Mouse (Mus musculus): ENCODE results near the gene Mfsd14a.
"Not testable (repeated sequence)": the region's sequence is repeated elsewhere in the genome, so short reads cannot be mapped to it uniquely, and the experiment has no call there.

Mfsd14a gene

DNA sequence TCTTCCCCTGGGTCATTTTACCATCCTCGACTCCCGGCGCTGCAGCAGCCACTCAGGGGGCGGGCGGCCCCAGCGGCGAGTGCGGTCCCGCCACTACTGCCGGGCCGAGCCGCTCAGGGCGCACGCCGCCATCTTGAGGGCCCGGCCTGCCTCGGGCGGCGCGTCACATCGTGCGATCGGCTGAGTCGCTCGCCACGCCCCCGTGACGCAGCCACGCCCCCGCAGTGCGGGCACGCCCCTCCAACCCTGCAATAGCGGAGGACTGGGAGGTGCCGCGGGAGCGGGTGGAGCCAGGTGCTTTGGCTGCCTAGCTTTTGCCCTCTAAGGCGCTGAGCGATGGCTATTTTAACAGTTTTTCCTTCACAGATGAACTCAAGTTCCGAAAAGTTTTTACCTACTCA, at the start of gene Mfsd14a:
Gene Mfsd14a (minus strand): TSS at position 215 of the 401 bp plus-strand sequence.
- DNase-seq, result peak; percentile 99

DNA sequence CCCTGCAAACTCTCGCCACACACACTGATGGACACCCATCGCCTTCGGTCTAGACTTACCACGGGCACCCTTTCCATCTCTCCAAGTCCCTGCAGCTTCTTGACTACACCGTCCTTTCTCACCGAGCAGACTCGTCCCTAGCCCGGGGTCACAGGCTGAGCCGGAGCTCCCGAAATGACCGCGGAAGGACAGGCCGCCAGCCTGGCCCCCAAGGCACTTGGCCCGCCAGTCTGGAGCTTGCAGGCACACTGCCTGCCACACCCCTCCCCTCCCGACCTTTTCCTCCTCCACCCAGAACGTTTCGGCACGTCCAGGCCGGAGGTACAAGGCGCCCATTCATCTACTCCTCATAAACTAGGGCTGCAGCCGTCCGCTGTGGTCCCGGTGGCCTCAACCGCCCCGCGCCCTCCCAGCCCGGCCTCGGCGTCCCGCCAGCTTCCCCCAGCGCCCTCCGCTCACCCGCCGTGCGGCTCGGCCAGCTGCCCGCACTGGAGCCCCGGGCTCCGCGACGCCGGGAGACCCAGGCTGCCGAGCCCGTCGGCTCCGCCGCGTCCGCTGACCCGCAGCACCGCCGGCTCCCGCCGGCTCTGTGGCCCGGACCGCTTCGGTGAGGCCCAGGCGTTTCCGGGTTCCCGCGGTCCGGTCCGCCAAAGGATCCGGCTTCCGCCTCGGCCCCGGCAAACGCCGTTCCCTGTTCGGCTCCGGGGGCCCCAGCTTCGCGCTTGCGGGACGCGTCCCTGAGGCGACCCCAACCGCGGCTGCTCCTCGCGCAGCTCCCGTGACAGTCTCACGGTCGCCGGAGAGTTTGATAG, 49.4 kb upstream of the Mfsd14a start:
- DNase-seq, result peak; percentile 84

DNA sequence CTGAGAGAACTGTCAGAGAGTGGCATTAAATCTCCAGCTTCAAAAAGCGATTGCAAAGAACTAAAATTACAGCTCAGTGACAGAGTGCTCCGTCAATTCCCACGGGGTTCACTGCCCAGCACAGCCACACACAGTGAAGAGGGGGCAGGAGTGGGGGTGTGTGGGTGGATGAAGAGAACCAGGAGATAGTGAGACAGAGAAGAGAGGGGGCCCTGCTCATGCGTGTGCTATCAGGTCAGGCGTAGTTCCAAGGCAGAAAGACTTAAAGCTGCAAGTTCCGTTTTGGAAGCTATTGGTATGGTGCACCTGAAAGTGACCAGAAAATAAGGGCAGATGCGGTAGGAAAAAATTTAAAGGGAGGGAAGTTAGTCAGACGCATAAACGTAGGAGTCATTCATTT, 48.5 kb upstream of the Mfsd14a start:
- DNase-seq, result no peak

DNA sequence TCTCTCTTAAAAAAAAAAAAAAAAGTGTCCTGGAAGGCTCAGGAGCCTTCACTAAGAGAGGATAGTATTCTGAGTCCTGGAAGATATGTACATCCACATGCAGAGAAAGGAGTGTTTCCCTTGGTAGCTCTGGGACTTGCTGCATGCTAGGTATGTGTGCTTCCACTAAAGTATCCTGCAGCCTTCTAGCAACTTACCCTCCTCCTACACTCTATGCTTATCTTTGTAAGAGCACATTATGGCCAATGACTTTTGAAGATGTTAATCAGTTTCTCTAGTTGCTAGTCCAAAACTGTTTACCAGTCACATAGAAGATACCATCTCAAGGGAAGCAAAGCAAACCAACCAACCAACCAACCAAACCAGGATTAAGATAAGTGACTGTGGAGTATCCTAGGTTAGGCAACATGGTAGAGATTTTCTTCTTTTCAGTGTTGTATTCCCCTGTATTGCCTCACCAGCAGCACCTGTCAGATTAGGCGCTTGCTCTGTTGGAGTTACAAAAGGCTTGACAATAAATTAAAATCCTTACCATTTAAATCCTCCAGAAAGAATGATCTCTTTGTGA, 43.2 kb upstream of the Mfsd14a start:
- no peak for DNase-seq

DNA sequence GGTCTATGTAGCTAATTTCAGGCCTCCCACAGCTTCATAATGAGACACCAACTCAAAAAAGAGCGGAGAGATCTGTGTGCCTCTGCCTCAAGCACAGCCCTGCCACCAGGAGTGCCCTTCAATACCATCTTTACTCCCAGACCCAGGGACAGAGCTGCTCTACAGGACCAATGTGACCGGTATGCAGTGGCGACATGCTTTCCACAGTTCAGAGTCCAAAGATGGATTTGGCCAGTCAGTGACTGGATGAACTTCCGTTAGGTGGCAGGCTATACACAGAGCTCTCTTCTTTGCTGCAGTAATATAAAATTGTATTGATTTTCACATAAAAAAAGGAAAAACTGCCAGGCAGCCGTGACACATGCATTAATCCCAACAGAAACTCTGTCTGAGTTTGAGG, 41.4 kb upstream of the Mfsd14a start:
- DNase-seq, result no peak

DNA sequence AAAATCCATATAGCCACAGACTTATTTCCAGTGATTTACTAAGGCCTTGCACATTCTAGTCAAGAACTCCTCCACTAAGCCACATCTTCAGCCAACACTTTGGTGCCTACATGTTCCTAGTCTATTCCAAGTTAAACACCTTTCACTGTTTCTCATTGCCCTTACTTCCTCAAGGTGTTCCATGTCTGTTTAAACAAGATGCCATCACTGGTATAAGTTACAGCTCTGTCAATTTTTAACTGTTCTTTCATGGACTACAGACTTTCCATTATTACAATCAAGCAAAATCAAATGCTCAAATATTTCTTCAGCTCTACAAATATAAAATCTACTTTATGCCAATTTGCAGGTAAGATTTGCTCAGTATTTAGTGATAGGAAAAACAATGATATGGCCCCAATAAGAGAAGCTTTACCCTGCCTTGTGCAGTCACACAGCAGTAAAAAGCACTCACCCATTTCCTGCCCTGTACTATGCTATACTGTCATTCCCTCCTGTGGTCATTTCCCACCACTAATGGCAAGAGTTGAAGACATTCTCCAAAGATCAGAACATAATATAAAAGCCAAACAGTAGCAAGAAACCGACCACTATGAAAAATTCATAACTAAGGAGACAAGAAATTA, 40.3 kb upstream of the Mfsd14a start:
- DNase-seq, result no peak

DNA sequence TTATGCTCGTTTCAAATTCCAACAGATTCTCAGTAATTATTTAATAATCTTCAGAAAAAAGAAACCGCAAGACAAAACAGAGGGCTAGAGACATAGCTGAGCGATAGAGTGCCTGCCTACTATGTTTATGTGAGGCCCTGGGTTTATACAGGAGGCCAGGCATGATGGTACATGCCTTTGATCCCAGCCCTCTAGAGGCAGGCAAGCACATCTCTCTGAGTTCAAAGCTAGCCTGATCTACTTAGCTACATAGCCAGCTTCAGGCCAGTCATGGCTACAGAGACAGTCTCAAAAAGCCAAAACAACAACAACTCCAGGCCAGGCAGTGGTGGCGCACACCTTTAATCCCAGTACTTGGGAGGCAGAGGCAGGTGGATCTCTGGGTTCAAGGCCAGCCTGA, 39.1 kb upstream of the Mfsd14a start:
- no peak for DNase-seq

DNA sequence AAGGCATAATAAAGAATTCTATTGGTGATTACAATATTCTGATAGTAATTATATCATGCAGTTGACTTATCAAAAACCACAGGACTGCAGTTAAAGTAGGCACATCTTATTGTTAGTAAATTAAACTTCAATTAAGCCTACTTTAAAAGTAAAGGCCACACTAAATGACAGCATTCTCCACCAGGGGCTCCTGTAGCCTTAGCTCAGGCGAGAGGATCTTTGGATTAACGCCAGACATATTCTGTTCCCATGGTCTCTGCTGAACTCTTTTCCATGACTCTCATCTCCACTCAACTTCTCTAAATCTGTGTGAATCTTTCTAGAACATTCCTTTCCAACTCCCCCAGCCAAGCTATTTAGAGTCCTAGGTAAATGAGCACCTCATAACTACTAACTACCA, 36.3 kb upstream of the Mfsd14a start:
- DNase-seq, result no peak

DNA sequence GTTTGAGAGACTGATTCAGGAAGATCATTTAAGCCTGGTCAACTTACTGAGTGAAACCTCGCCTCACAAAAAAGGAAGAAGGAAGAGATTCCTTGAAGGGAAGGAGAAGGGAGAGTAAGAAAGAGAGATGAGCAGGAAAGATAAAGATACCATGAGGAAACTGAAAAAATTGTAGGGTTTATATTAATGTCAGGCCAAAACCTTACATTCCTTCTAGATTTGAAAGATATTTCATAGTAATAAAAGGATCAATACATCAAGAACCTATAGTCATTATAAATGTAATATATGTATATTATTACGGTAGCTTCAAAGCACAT, 33.1 kb upstream of the Mfsd14a start:
- no peak for DNase-seq

DNA sequence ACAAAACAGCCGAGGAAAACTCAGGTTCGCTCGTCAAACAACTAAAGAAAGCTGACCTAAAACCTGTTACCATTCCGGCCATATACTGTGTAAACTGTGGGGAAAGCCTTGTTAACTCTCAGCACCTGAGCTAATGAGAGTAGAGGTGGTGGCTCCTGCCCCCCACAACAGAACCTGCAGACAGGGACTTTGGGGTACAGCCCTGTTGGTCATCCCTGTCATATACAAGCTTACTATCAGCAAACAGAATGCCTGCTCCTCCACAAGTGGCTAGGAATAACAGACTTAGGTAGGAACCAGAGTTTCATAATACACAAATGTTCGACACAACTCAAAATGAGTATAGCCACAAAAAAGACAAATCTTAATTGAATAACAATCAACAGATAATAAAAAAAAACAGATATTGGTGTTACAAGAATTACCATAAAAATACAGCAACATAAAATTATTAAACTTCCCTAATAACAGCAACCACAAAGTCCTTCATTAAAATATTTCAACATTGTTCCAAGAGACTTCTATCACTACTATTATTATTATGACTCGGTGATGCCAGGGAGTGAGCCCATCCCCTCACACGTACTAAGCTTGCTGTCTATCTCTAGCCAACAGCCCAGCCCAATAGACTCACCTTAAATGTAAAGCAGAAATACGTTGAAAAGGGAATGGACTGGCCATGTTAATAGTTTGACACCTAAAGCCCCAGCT, 32.6 kb upstream of the Mfsd14a start:
- no peak for DNase-seq

DNA sequence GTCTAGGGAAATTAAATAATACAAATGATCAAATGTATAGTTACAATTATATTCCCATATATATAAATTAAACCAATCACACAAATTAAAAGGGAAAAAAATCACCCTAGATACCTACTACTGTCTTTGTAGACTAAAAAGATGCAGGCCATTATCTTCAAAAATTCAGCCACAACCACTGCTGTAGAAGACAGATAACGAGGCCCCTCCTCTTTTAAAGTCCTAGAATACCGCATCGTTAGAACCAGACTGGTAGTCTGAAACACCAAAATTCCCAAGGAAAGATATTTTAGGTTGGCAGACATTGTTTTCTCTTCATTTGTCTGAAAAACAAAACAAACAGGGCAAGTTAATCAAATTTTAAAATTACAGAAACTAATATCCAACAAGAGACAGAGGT, 31.8 kb upstream of the Mfsd14a start:
- no peak for DNase-seq

DNA sequence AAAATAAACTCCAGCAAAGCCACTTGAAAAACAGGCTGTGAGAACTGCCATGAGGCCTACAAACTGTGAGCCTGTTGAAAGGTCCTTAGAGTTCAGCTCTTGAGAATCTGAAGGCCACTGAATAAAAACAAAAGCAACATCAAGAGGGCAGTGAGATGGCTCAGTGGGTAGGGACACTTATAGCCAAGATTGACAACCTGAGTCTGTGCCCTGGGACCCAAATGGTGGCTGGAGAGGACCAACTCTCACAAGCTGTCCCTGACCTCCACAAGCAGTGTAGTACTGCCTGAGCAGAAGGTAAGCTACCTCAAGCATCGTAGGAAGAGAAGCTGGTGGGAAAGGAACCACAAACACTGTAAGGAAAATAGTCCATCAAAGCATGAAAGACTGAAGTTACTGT, 18.7 kb upstream of the Mfsd14a start, which contains the start of gene Gm43191:
Gene Gm43191 (minus strand): TSS at position 101 of the 400 bp plus-strand sequence.
- no peak for DNase-seq

DNA sequence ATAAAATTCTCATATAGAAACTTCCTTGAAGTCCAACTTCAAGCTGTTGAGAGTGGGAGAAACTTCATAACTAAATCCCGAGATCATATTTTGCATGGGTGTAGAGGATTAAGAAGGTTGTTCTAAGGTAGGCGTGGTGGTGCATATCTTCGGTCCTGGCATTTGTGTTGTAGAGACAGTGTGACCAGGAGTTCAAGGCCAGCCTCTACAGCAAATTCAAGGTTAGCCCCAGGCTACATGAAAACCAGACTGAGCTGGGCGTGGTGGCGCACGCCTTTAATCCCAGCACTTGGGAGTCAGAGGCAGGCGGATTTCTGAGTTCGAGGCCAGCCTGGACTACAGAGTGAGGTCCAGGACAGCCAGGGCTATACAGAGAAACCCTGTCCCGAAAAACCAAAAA, 1.8 kb upstream of the Mfsd14a start:
- not testable (repeated sequence) for DNase-seq

DNA sequence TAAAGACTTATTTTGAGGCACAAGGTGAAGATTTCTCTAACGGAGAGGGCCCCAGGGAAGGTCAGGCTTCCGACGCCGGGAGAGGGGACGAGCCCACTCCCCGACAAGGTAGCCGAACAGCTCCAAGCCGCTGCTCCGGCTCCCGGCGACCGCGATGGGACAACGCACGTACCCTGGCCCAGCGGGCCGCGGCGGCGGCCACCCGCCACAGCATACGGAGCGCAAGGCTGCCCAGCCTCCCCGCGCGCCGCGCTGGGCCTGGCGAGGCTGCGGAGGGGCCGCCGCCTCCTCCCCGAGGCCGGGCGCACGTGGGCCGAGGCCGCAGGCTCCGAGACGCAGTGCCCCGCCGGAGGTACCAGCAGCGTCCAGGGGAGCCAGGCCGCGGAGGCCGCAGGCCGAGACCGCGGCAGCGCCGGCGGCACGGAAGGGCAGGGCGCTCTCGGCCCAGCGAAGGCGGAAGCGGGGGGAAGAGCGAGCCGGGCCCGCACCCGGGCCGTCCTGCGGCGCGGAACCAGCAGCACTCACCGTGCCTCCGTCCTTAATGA, 535 bp downstream of the Mfsd14a start:
- peak; percentile 44 for DNase-seq

DNA sequence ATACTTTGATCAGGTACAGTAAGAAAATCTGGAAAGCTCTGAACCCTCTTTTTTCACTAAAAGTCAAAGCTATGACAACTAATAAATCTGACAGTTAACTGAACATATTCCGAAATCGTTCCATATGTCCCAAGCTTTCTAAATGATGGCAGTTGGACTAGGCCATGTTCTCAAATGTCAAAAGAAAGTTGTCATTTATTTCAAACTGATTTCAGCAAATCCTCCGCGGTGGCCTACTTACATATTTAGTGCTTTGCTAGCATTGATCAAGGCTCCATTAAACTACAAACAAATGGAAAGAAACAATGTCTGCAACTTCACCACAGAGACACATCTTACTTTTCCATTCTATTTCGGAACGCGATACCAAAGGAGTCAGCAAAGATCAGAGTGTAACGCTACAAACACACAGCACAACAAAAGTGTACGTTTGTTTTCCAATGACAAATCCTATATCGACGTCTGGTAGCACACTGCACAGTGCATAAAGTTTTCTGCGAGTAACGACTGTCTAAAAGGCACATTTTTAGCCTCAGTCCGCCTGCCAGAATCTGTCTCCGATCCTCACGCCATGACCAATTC, 1.1 kb downstream of the Mfsd14a start:
- no peak for DNase-seq

DNA sequence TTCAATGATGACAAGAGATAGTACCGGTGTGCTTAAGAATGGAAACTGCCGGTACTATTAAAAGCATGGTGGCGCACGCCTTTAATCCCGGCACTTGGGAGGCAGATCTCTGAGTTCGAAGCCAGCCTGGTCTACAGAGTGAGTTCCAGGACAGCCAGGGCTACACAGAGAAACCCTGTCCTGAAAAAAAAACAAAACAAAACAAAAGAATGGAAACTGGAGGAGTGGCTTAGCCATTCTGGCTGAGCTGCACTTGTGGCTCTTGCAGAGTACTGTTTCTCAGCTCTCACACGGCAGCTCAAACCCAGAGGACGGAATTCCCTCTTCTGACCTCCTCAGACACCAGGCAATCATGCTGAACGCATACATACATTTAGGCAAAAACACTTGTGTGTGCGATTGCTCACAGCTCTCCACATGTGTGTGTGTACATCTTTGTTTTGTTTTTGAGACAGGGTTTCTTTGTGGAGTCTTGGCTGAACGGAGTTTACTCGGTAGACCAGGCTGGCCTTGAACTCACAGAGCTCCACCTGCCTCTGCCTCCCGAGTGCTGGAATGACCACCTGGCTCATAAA, 2.5 kb downstream of the Mfsd14a start:
- no peak for DNase-seq

DNA sequence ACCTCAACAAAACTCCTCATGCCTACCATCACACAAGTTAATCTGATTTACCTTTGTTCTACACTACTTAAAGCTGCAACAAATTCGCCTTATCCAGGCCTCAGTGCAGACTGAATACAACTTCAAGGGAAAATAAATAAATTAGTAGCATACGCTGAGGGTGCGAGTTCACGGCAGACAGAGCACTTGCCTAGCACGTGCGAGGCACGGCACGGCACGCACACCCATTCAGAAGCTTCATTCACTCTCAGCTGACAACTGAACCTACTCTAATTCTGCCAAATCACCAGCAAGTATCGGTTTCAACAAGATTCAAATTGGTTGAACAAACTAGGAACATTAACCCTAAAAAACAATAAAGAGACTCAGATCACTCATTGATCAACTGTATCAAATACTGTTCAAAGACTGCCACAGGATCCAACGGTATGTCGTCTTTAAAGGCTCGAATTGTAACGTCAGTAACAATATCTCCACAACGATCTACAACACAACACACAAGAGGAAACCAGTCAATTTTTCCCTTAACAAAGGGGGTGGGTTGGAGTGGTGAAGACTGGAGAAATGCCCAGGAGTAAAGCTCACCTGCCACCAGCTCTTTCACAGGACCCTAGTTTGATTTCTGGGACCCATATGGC, 3.4 kb downstream of the Mfsd14a start:
- no peak for DNase-seq

DNA sequence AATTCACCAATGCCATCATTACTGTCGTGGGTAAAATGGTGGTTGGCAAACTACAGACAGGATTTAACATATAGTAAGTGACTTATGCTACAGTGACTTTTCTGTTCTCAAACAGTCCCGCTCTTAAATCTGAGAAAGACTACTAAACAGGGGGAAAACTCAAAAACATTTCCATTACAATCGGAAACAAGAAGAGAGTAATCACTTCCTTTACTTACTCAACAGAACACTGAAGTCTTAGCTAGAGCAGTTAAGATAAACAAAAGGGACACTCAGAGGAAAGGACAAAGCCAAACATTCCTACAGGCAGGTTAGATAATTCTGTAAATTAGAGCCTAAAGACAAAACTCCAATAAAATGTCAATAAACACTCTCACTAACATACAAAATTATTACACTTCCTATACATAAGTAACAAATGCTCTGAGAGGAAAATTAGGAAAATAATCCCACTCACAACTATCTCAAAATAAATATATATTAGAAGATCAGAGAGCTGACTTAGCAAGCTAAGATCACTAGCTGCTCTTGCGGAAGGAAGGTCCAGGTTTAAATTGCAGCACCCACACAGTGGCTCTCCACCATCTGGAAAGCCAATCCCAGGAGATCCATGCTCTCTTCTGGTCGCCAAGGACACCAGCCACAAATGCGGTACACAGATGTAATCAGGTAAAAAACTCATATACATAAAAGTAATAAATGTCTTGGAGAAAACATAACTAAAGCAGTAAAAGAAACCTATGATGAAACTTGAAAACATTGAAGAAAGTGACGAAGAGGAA, 6.1 kb downstream of the Mfsd14a start:
- DNase-seq, result no peak

DNA sequence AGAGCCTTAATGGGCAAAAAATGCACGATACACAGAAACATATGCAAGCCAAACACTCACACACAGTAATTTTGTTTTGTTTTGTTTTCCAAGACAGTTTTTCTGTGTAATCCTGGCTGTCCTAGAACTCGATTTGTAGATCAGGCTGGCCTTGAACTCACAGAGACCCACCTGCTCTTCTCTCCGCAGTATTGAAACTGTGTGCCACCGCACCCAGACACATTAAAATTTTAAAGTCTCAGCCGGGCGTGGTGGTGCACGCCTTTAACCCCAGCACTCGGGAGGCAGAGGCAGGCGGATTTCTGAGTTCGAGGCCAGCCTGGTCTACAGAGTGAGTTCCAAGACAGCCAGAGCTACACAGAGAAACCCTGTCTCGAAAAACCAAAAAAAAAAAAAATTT, 8.4 kb downstream of the Mfsd14a start:
- DNase-seq, result not testable (repeated sequence)

DNA sequence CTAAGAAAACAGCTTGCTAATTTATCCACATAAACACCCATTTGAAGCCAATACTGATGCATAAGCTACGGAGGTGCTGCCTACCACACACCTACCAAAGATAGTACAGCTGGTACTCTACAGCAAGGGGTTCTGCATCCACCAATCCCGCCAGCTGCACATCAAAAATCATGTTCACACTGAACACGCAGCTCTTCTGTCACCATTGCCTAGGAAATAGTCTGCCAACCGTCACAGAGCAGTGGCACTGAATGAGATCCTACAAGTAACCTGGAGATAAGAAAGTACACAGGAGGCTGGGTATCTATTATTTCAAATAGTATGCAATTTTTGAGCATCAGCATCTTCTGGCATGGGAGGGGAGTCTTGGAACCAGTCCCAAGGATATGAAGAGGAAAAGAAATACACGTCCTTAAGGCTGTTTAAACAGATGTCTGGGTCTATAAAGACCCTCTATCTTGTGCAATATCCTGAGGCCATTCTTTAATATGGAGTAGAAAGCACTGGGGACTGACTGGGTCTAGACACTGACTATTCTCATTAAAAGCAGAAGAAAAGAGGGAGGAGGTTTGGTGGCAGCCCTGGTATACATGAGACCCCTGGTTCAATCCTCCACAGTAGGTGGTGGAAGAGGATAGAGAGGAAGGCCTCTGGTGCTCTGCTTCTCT, 9.1 kb downstream of the Mfsd14a start:
- DNase-seq, result no peak

DNA sequence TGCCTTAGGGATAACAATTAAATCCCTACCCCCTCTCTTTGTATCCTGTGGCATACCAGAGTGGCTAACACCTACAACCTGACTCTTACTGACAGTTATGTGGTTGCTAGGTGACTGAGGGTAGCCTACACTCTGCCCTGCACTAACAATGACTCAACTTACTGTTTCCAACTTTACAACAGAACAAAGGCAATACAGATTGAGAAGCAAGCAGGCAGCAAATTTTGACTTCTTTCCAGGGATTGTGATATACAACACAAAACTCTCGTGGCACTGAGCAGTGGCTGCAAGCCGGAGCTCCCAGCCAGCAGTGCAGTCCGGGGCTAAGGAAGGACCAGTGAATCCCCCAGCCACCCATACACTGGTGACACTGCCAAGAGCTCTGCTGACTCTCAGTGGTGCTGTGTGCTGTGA, 10.4 kb downstream of the Mfsd14a start:
- no peak for DNase-seq

All from cerebellum, adult 8-10 months (tissue).